Mouse (Mus musculus) liver, embryonic 13.5 days (tissue): Measurements from ENCODE around the gene Krr1. TPM values are rescaled to one million over a fixed set of nuclear protein-coding genes. Genes with fewer than 3 reads are reported as not detected.
"Not testable (repeated sequence)": the region's sequence is repeated elsewhere in the genome, so short reads cannot be mapped to it uniquely, and the experiment has no call there.

Experiments used
- ATAC-seq: fragments of 200-750 bp; cut with Nextera tagmentation; 2 replicates; pipeline ENCODE4 v1.8.0; 2017; ENCODE audit warnings: low read depth, mild to moderate bottlenecking, moderate number of reproducible peaks, moderate library complexity
- DNase-seq: peaks from one replicate; pipeline ENCODE4 v3.0.0; 2022
- H3K27ac ChIP-seq: fragments of 300-500 bp; sonication (generic); 2 replicates; pipeline ENCODE4 v1.5.1; 2015; ENCODE audit warnings: moderate library complexity, mild to moderate bottlenecking, inconsistent platforms
- H3K27me3 ChIP-seq: fragments of 300-500 bp; sonication (generic); 2 replicates; pipeline ENCODE4 v1.6.1; 2015; ENCODE audit warnings: mild to moderate bottlenecking, inconsistent platforms
- H3K36me3 ChIP-seq: fragments of 300-500 bp; sonication (generic); 2 replicates; pipeline ENCODE4 v1.6.1; 2015; ENCODE audit warnings: mild to moderate bottlenecking, inconsistent platforms
- H3K4me1 ChIP-seq: fragments of 300-500 bp; sonication (generic); replicated peaks from 2 replicates; pipeline ENCODE4 v1.6.1; 2015; ENCODE audit warnings: inconsistent platforms
- H3K4me2 ChIP-seq: fragments of 300-500 bp; sonication (generic); 2 replicates; pipeline ENCODE4 v1.6.1; 2015; ENCODE audit warnings: inconsistent platforms, mild to moderate bottlenecking, moderate library complexity
- H3K4me3 ChIP-seq: fragments of 300-500 bp; sonication (generic); replicated peaks from 2 replicates; pipeline ENCODE4 v1.5.1; 2015; ENCODE audit warnings: mild to moderate bottlenecking, inconsistent platforms
- H3K9ac ChIP-seq: fragments of 300-500 bp; sonication (generic); 2 replicates; pipeline ENCODE4 v1.6.1; 2015; ENCODE audit warnings: mild to moderate bottlenecking, inconsistent platforms
- H3K9me3 ChIP-seq: fragments of 300-500 bp; sonication (generic); replicated peaks from 2 replicates; pipeline ENCODE4 v1.6.1; 2016; ENCODE audit warnings: inconsistent platforms
- WGBS: fragments of 180-500 bp; shearing (Covaris S2); methylation state at CpG from one replicate; pipeline ENCODE4 v1.1.7; 2015; ENCODE audit not compliant: insufficient replicate concordance; 5-methylcytosine and 5-hydroxymethylcytosine counted together
- polyA plus RNA-seq: library from polyadenylated mRNA; unstranded; fragments of >200 nt; fragmentation: Nextera tagmentation; extraction: Ambion mirVana; gene quantifications from 2 replicates; pipeline ENCODE4 v1.2.1, GENCODE M21; 2015

The Krr1 gene
- polyA plus RNA-seq, 1 experiment from 2014 or later = 27.5 TPM

GRCm38 (mm10) chr10:112009511-112009910, 37.0 kb downstream of the Krr1 start:
- H3K27ac ChIP-seq, H3K4me1 ChIP-seq, H3K4me3 ChIP-seq, ATAC-seq, H3K27me3 ChIP-seq, H3K9me3 ChIP-seq, H3K9ac ChIP-seq, H3K4me2 ChIP-seq, DNase-seq, H3K36me3 ChIP-seq: not testable (repeated sequence)
- WGBS = 56% methylated on average over 1 of the region's 1 CpGs

DNA sequence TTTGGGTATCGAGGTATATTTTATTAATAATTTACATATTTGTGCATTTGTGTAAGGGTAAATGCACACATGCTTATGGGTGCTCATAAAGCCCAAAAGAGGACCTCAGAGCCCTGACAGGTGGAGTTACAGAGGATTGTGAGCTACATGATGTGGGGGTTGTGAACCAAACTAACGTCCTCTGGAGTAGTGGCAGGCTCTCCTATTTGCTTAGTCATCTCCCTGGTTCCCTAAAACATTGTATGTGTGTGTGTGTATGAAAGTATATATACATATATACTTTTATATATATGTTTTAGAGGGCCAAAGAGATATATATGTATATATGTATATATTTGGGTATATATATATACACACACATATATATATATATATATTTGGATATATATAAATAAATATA, 51.1 kb downstream of the Krr1 start:
- WGBS = 36% methylated on average over 2 of the region's 2 CpGs
- ATAC-seq = no peak

DNA sequence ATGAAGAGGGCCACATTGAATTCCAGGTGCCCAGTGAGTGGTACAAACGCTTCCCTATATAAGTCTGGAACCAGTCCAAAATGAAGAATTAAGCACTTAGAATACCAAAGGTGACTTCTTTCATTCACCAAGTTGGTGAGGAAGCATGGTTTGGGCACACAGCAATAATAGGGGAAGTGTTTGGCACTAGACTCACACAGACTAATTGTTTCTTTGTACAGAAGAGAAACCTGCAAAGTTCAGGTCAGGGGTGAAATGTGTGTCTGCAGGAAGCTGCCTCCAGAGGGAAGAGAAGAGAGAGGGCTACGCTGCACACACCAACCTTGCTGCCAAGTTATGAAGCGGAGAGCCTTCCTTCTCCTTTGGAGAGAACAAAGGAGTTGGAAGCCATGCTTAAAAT, 56.2 kb downstream of the Krr1 start:
- DNase-seq, H3K4me2 ChIP-seq, H3K9ac ChIP-seq, H3K27me3 ChIP-seq, H3K4me3 ChIP-seq, ATAC-seq, H3K36me3 ChIP-seq, H3K4me1 ChIP-seq, H3K27ac ChIP-seq, H3K9me3 ChIP-seq: not testable (repeated sequence)
- WGBS = 59% methylated on average over 3 of the region's 3 CpGs

More for the DNA sequence above, 51.1 kb downstream of the Krr1 start:
- Histone ChIP-seq H3K4me3 (no peak overlapping the region), H3K4me2 (no peak overlapping the region), H3K4me1 (no peaks in the 10 kb centered on the region), H3K9ac (no peak overlapping the region), H3K9me3 (no peaks in the 10 kb centered on the region), H3K27me3 (no peaks in the 10 kb centered on the region), H3K27ac (no peak overlapping the region), H3K36me3 (no peaks in the 10 kb centered on the region)
- DNase-seq = no peak

Other genes with a start within 250 kb of the Krr1 start
- 8.6 and 8.7 TPM in 2 replicates for gene Glipr1, start 30.0 kb downstream of the Krr1 start, polyA plus RNA-seq
- not detected in 2 replicates for gene Glipr1l1, start 87.5 kb downstream of the Krr1 start, polyA plus RNA-seq
- gene Glipr1l2, start 110.7 kb downstream of the Krr1 start, polyA plus RNA-seq = not detected in 2 replicates
- not detected in 2 replicates for gene Glipr1l3, start 187.7 kb downstream of the Krr1 start, polyA plus RNA-seq
- not detected in 2 replicates for gene Caps2, start 191.0 kb downstream of the Krr1 start, polyA plus RNA-seq